Mouse (Mus musculus): Measurements from ENCODE around the gene Capn12.

DNA sequence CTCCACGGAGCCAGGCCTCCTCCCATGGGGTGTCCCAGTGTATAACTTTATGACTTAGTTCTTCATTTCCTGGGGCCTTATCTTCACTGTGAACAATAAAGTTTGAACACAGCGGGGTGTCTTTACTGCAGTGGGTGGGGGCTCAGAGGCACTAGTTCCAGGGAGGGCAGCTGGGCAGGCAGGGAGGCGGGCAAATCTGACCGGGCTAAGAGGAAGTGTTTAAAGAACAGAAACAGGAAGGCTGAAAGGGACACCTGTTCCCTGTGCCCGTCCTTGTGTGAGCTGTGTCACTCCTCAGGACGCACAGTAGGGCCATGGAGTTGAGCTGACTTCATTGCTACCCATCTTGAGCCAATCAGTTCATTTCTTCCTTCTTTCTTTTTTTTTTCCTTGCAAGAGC lies 49.1 kb upstream of the Capn12 start:
- TF ChIP-seq POLR2A (IDR thresholded peaks at IDR 0.05; ENCODE audit: extremely low read depth, insufficient read depth, low read length) (no peak), CTCF (IDR thresholded peaks at IDR 0.05; ENCODE audit: extremely low read depth, insufficient read depth, low read length) (no peak)

Measured in cortical plate, adult 2 months (tissue).